Mouse (Mus musculus) ovary, postnatal 14 days (tissue): ENCODE measurements around the gene E330017A01Rik.

ENCODE experiments used
- DNase-seq: peaks from one replicate; pipeline ENCODE4 v3.0.0; 2022; ENCODE audit warnings: low spot score

The E330017A01Rik gene

DNA sequence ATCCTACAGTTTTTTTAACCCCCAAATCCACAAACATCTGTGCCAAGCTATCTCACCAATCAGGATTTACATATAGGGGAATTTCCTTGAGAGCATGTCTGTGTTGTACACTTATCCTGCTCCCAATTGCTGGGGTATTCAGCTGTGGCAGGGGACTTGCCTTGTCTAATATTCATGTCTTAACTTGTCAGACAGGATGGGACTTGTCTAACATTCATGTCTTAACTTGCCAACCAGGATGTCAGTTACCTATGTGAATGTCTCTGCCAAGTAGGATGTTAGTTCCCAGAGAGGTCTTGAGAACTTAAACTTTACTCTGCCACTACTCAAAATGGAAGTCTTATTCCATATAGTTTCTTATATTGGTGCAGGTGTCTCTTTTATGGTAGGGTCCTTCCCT lies 49.1 kb downstream of the E330017A01Rik start:
- no peak for DNase-seq
